Mouse (Mus musculus): ENCODE data around the gene Cdh23. TPM values are rescaled to one million over a fixed set of nuclear protein-coding genes. Genes with fewer than 3 reads are reported as not detected.

Cdh23 gene
- polyA plus RNA-seq, 1 experiment, result not detected

GRCm38 (mm10) chr10:60530633-60531032 is 165.7 kb downstream of the Cdh23 start:
- H3K4me1 ChIP-seq (ENCODE audit: control insufficient read depth, insufficient read depth, low read length), result no peaks in the 10 kb centered on the region
- TF ChIP-seq CTCF (IDR thresholded peaks at IDR 0.05; ENCODE audit: low read depth, low read length), result no peak
- no peak for TF ChIP-seq POLR2A (IDR thresholded peaks at IDR 0.05; ENCODE audit: borderline replicate concordance, low read depth, low read length)
- H3K27ac ChIP-seq (ENCODE audit: insufficient read depth, low read depth, low read length), result no peak overlapping the region
- H3K4me3 ChIP-seq (ENCODE audit: insufficient read depth, low read length), result no peak overlapping the region

DNA sequence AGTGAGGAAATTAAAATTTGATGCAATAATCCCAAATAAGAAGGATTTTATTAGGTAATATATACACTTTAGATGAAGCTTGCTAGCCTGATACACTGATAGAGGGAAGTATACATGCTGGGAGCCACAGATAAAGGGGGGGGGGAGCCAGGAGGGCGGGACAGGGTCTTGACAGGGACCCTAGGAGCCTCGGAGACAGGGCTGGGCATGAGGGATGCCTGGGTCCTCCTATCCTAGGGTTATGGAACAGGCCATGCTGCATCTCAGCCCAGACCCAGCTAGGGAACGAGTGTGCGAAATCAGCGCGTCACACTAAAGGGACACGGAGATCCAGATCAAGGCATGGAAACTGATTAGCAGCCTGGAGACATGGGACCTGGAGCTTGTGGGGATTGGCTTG is 168.3 kb downstream of the Cdh23 start:
- Histone ChIP-seq H3K27ac (ENCODE audit: insufficient read depth, low read depth, low read length) (no peak overlapping the region), H3K4me1 (ENCODE audit: control insufficient read depth, insufficient read depth, low read length) (no peaks in the 10 kb centered on the region)
- TF ChIP-seq POLR2A (IDR thresholded peaks at IDR 0.05; ENCODE audit: borderline replicate concordance, low read depth, low read length), result no peak
- TF ChIP-seq CTCF (IDR thresholded peaks at IDR 0.05; ENCODE audit: low read depth, low read length), result no peak

DNA sequence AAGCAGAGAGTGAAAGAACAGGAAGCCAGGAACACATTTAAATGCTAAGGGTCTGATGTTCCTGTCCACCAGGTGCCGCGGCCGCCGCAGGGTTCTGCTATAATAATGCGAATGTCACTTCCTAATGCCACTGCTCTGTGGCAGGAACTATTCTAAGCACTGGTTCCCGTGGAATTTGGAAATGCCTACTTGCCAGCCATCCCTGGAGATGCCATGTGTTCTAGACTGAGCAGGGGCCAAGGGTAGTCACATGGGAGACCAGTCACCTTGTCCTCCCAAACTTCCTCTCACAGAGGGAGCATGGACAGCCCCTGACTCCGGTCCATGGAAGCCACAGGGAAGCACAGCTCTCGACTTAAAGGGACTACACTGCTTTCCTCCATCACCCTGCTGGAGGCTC is 171.2 kb downstream of the Cdh23 start:
- no peak for TF ChIP-seq CTCF (IDR thresholded peaks at IDR 0.05; ENCODE audit: low read depth, low read length)
- no peak overlapping the region for H3K4me3 ChIP-seq (ENCODE audit: insufficient read depth, low read length)
- no peak overlapping the region for H3K27ac ChIP-seq (ENCODE audit: insufficient read depth, low read depth, low read length)
- H3K4me1 ChIP-seq (ENCODE audit: control insufficient read depth, insufficient read depth, low read length), result no peaks in the 10 kb centered on the region

More for the DNA sequence above, 168.3 kb downstream of the Cdh23 start:
- no peak overlapping the region for H3K4me3 ChIP-seq (ENCODE audit: insufficient read depth, low read length)

- no peaks in the 10 kb centered on the region for H3K4me1 ChIP-seq (ENCODE audit: control insufficient read depth, insufficient read depth, low read length)
- H3K27ac ChIP-seq (ENCODE audit: insufficient read depth, low read depth, low read length), result no peak overlapping the region
- TF ChIP-seq CTCF (IDR thresholded peaks at IDR 0.05; ENCODE audit: low read depth, low read length) (no peak), POLR2A (IDR thresholded peaks at IDR 0.05; ENCODE audit: borderline replicate concordance, low read depth, low read length) (no peak)
- H3K4me3 ChIP-seq (ENCODE audit: insufficient read depth, low read length), result no peak overlapping the region
These were observed 180.0 kb downstream of the Cdh23 start for GRCm38 (mm10) chr10:60516286-60516685.

DNA sequence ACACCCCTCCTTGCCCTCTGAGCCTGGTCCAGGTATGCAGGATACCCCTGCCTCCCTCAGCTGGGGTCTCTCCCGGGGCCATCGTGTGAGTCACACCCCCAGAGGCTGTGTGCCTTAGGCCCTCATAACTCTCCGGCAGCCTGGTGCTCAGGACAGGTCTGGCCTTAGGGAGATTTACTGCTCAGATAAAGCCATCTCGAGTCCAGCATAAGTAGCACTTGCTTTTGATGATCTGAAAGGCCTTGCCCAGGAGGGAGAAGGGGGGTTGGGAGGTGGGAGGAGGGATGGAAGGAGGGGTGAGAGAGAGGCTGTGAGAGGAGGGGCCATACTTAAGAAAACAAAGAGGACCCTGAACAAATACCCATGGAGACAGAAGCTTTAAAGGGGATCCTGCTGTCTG is 197.8 kb downstream of the Cdh23 start:
- TF ChIP-seq POLR2A (IDR thresholded peaks at IDR 0.05; ENCODE audit: borderline replicate concordance, low read depth, low read length) (no peak), CTCF (IDR thresholded peaks at IDR 0.05; ENCODE audit: low read depth, low read length) (no peak)
- no peak overlapping the region for H3K27ac ChIP-seq (ENCODE audit: insufficient read depth, low read depth, low read length)
- H3K4me1 ChIP-seq (ENCODE audit: control insufficient read depth, insufficient read depth, low read length), result no peaks in the 10 kb centered on the region
- H3K4me3 ChIP-seq (ENCODE audit: insufficient read depth, low read length), result no peak overlapping the region

- H3K4me1 ChIP-seq (ENCODE audit: control insufficient read depth, insufficient read depth, low read length), result no peaks in the 10 kb centered on the region
- H3K4me3 ChIP-seq (ENCODE audit: insufficient read depth, low read length), result no peak overlapping the region
- H3K27ac ChIP-seq (ENCODE audit: insufficient read depth, low read depth, low read length), result no peak overlapping the region
- TF ChIP-seq CTCF (IDR thresholded peaks at IDR 0.05; ENCODE audit: low read depth, low read length), result no peak
- TF ChIP-seq POLR2A (IDR thresholded peaks at IDR 0.05; ENCODE audit: borderline replicate concordance, low read depth, low read length), result no peak
These were observed 201.2 kb downstream of the Cdh23 start for GRCm38 (mm10) chr10:60495070-60495469.

- no peak overlapping the region for H3K27ac ChIP-seq (ENCODE audit: insufficient read depth, low read depth, low read length)
- H3K4me3 ChIP-seq (ENCODE audit: insufficient read depth, low read length), result no peak overlapping the region
- no peak for TF ChIP-seq CTCF (IDR thresholded peaks at IDR 0.05; ENCODE audit: low read depth, low read length)
- TF ChIP-seq POLR2A (IDR thresholded peaks at IDR 0.05; ENCODE audit: borderline replicate concordance, low read depth, low read length), result no peak
- H3K4me1 ChIP-seq (ENCODE audit: control insufficient read depth, insufficient read depth, low read length), result no peaks in the 10 kb centered on the region
These were observed 204.8 kb downstream of the Cdh23 start for GRCm38 (mm10) chr10:60491538-60491937.

- H3K4me1 ChIP-seq (ENCODE audit: control insufficient read depth, insufficient read depth, low read length), result no peaks in the 10 kb centered on the region
- H3K27ac ChIP-seq (ENCODE audit: insufficient read depth, low read depth, low read length), result no peak overlapping the region
- no peak overlapping the region for H3K4me3 ChIP-seq (ENCODE audit: insufficient read depth, low read length)
- TF ChIP-seq CTCF (IDR thresholded peaks at IDR 0.05; ENCODE audit: low read depth, low read length) (no peak), POLR2A (IDR thresholded peaks at IDR 0.05; ENCODE audit: borderline replicate concordance, low read depth, low read length) (no peak)
These were observed 214.9 kb downstream of the Cdh23 start for GRCm38 (mm10) chr10:60481381-60481780.

DNA sequence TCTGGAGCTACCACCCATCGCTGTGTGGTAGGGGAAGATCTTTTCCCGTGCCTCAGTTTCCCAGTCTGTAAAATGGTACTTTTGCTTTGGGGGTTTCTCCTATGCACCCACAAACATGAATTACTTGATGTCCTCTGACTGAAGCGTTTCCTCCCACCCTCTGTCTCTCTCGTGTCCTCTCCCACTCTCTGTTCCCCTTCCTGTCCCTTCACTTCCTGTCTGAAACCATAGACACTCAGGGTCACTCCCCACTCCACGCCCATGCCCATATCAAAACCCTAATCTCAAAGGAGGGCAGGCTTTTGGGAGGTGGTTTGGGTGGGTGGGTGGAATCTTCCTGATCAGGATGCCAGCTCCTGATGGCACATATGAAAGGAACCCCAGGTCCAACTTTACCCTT is 221.7 kb downstream of the Cdh23 start:
- H3K4me1 ChIP-seq (ENCODE audit: control insufficient read depth, insufficient read depth, low read length), result no peaks in the 10 kb centered on the region
- H3K4me3 ChIP-seq (ENCODE audit: insufficient read depth, low read length), result no peak overlapping the region
- TF ChIP-seq POLR2A (IDR thresholded peaks at IDR 0.05; ENCODE audit: borderline replicate concordance, low read depth, low read length) (no peak), CTCF (IDR thresholded peaks at IDR 0.05; ENCODE audit: low read depth, low read length) (no peak)
- no peak overlapping the region for H3K27ac ChIP-seq (ENCODE audit: insufficient read depth, low read depth, low read length)

- no peak overlapping the region for H3K27ac ChIP-seq (ENCODE audit: insufficient read depth, low read depth, low read length)
- TF ChIP-seq POLR2A (IDR thresholded peaks at IDR 0.05; ENCODE audit: borderline replicate concordance, low read depth, low read length), result no peak
- TF ChIP-seq CTCF (IDR thresholded peaks at IDR 0.05; ENCODE audit: low read depth, low read length), result no peak
- no peak overlapping the region for H3K4me3 ChIP-seq (ENCODE audit: insufficient read depth, low read length)
These were observed 222.4 kb downstream of the Cdh23 start for GRCm38 (mm10) chr10:60473782-60474322.

GRCm38 (mm10) chr10:60467752-60468151 is 228.5 kb downstream of the Cdh23 start:
- Histone ChIP-seq H3K4me1 (ENCODE audit: control insufficient read depth, insufficient read depth, low read length) (no peaks in the 10 kb centered on the region), H3K27ac (ENCODE audit: insufficient read depth, low read depth, low read length) (no peak overlapping the region), H3K4me3 (ENCODE audit: insufficient read depth, low read length) (no peak overlapping the region)
- TF ChIP-seq POLR2A (IDR thresholded peaks at IDR 0.05; ENCODE audit: borderline replicate concordance, low read depth, low read length) (no peak), CTCF (IDR thresholded peaks at IDR 0.05; ENCODE audit: low read depth, low read length) (no peak)

More at GRCm38 (mm10) chr10:60473782-60474322, 222.4 kb downstream of the Cdh23 start:
- H3K4me1 ChIP-seq (ENCODE audit: control insufficient read depth, insufficient read depth, low read length), result no peaks in the 10 kb centered on the region

Data from bone marrow macrophage, adult 2 months (primary cell).